Mouse (Mus musculus): ENCODE measurements at regions not wholly inside any gene's neighbourhood (a gene's known extent, or its start where the extent isn't known, plus 50 kb on each side); places are given as distances from the start of the nearest gene placed in this dataset.
"Not testable (repeated sequence)": the region's sequence is repeated elsewhere in the genome, so short reads cannot be mapped to it uniquely, and the experiment has no call there.

- no peak for DNase-seq (ENCODE audit: extremely low spot score, low spot score)
Measured at GRCm38 (mm10) chr15:8831720-8832620, 121.4 kb upstream of the Slc1a3 start.

GRCm38 (mm10) chr15:8824861-8825260 is 114.3 kb upstream of the Slc1a3 start:
- no peak for DNase-seq (ENCODE audit: extremely low spot score, low spot score)

GRCm38 (mm10) chr15:8822795-8823194 is 112.2 kb upstream of the Slc1a3 start:
- not testable (repeated sequence) for DNase-seq (ENCODE audit: extremely low spot score, low spot score)

- DNase-seq (ENCODE audit: extremely low spot score, low spot score), result no peak
Measured at GRCm38 (mm10) chr15:8817542-8817941, 107.0 kb upstream of the Slc1a3 start.

- DNase-seq (ENCODE audit: extremely low spot score, low spot score), result no peak
Measured at GRCm38 (mm10) chr15:8816501-8817368, 106.2 kb upstream of the Slc1a3 start.

GRCm38 (mm10) chr15:8815958-8816357 is 105.4 kb upstream of the Slc1a3 start:
- DNase-seq (ENCODE audit: extremely low spot score, low spot score), result no peak

- no peak for DNase-seq (ENCODE audit: extremely low spot score, low spot score)
Measured at GRCm38 (mm10) chr15:8815277-8815676, 104.7 kb upstream of the Slc1a3 start.

- no peak for DNase-seq (ENCODE audit: extremely low spot score, low spot score)
Measured at GRCm38 (mm10) chr15:8806354-8806753, 95.8 kb upstream of the Slc1a3 start.

GRCm38 (mm10) chr15:8805565-8805964 is 95.0 kb upstream of the Slc1a3 start:
- DNase-seq (ENCODE audit: extremely low spot score, low spot score), result not testable (repeated sequence)

GRCm38 (mm10) chr15:8802058-8802457 is 91.5 kb upstream of the Slc1a3 start:
- no peak for DNase-seq (ENCODE audit: extremely low spot score, low spot score)

GRCm38 (mm10) chr15:8797015-8797414 is 86.5 kb upstream of the Slc1a3 start:
- DNase-seq (ENCODE audit: extremely low spot score, low spot score), result peak; percentile 8

GRCm38 (mm10) chr15:8792106-8792505 is 81.5 kb upstream of the Slc1a3 start:
- no peak for DNase-seq (ENCODE audit: extremely low spot score, low spot score)

GRCm38 (mm10) chr15:8789924-8790323 is 79.4 kb upstream of the Slc1a3 start:
- no peak for DNase-seq (ENCODE audit: extremely low spot score, low spot score)

- no peak for DNase-seq (ENCODE audit: extremely low spot score, low spot score)
Measured at GRCm38 (mm10) chr15:8789000-8789399, 78.4 kb upstream of the Slc1a3 start.

GRCm38 (mm10) chr15:8785537-8785936 is 75.0 kb upstream of the Slc1a3 start:
- no peak for DNase-seq (ENCODE audit: extremely low spot score, low spot score)

- DNase-seq (ENCODE audit: extremely low spot score, low spot score), result no peak
Measured at GRCm38 (mm10) chr15:8783567-8783966, 73.0 kb upstream of the Slc1a3 start.

- no peak for DNase-seq (ENCODE audit: extremely low spot score, low spot score)
Measured at GRCm38 (mm10) chr15:8783036-8783435, 72.5 kb upstream of the Slc1a3 start.

- no peak for DNase-seq (ENCODE audit: extremely low spot score, low spot score)
Measured at GRCm38 (mm10) chr15:8782131-8782507, 71.6 kb upstream of the Slc1a3 start.

- DNase-seq (ENCODE audit: extremely low spot score, low spot score), result peak; percentile 48
Measured at GRCm38 (mm10) chr15:8781159-8782130, 70.9 kb upstream of the Slc1a3 start.

- DNase-seq (ENCODE audit: extremely low spot score, low spot score), result no peak
Measured at GRCm38 (mm10) chr15:8780371-8780866, 69.9 kb upstream of the Slc1a3 start.
